Mouse (Mus musculus) bone marrow, adult 2 months (tissue): ENCODE results near the gene Reck.

Experiments
- CTCF ChIP-seq: fragments of 200-500 bp; IDR thresholded peaks from 2 replicates; pipeline ENCODE4 v1.5.1; 2011; ENCODE audit warnings: low read length, control low read depth; ENCODE audit not compliant: control insufficient read depth, insufficient read depth
- POLR2A ChIP-seq: fragments of 200-500 bp; IDR thresholded peaks from 2 replicates; pipeline ENCODE4 v1.6.1; 2011; ENCODE audit warnings: low read depth, mild to moderate bottlenecking, control low read depth, low read length, borderline replicate concordance; ENCODE audit not compliant: control insufficient read depth

GRCm38 (mm10) chr4:43980846-43981245, 105.5 kb downstream of the Reck start:
- TF ChIP-seq CTCF (no peak), POLR2A (no peak)
